Mouse (Mus musculus): ENCODE data around the gene Zfp652. TPM values are rescaled to one million over a fixed set of nuclear protein-coding genes. Genes with fewer than 3 reads are reported as not detected.

Zfp652 gene
- polyA plus RNA-seq, 1 experiment, result 40.4 TPM

- Histone ChIP-seq H3K4me3 (replicated peaks; ENCODE audit: extremely low read depth, low read depth, low read length) (no peak overlapping the region), H3K4me1 (ENCODE audit: control insufficient read depth, insufficient read depth, low read length) (peaks cover 25% of the 10 kb centered on the region)
- WGBS, result 52% methylated on average over 10 of the region's 10 CpGs
- DNase-seq, result no peak
- TF ChIP-seq CTCF (IDR thresholded peaks at IDR 0.05; ENCODE audit: insufficient read depth, low read length) (no peak), POLR2A (IDR thresholded peaks at IDR 0.05; ENCODE audit: borderline replicate concordance, extremely low read depth, low read depth, low read length) (no peak)
Observed at GRCm38 (mm10) chr11:95831276-95831619, 118.8 kb downstream of the Zfp652 start.

- WGBS, result 33% methylated on average over 15 of the region's 15 CpGs
- Histone ChIP-seq H3K4me3 (replicated peaks; ENCODE audit: extremely low read depth, low read depth, low read length) (no peak overlapping the region), H3K4me1 (ENCODE audit: control insufficient read depth, insufficient read depth, low read length) (peaks cover 28% of the 10 kb centered on the region)
- DNase-seq, result no peak
- no peak for TF ChIP-seq POLR2A (IDR thresholded peaks at IDR 0.05; ENCODE audit: borderline replicate concordance, extremely low read depth, low read depth, low read length)
- TF ChIP-seq CTCF (IDR thresholded peaks at IDR 0.05; ENCODE audit: insufficient read depth, low read length), result no peak
Observed at GRCm38 (mm10) chr11:95831641-95832040, 119.2 kb downstream of the Zfp652 start.

GRCm38 (mm10) chr11:95832129-95833005 is 119.9 kb downstream of the Zfp652 start:
- 81% methylated on average over 18 of the region's 18 CpGs for WGBS
- no peak for DNase-seq
- TF ChIP-seq POLR2A (IDR thresholded peaks at IDR 0.05; ENCODE audit: borderline replicate concordance, extremely low read depth, low read depth, low read length), result no peak
- no peak for TF ChIP-seq CTCF (IDR thresholded peaks at IDR 0.05; ENCODE audit: insufficient read depth, low read length)
- Histone ChIP-seq H3K4me3 (replicated peaks; ENCODE audit: extremely low read depth, low read depth, low read length) (no peak overlapping the region), H3K4me1 (ENCODE audit: control insufficient read depth, insufficient read depth, low read length) (peaks cover 34% of the 10 kb centered on the region)

- WGBS, result 66% methylated on average over 8 of the region's 8 CpGs
- DNase-seq, result no peak
- Histone ChIP-seq H3K4me1 (ENCODE audit: control insufficient read depth, insufficient read depth, low read length) (peaks cover 40% of the 10 kb centered on the region), H3K4me3 (replicated peaks; ENCODE audit: extremely low read depth, low read depth, low read length) (no peak overlapping the region)
- no peak for TF ChIP-seq POLR2A (IDR thresholded peaks at IDR 0.05; ENCODE audit: borderline replicate concordance, extremely low read depth, low read depth, low read length)
- no peak for TF ChIP-seq CTCF (IDR thresholded peaks at IDR 0.05; ENCODE audit: insufficient read depth, low read length)
Observed at GRCm38 (mm10) chr11:95833006-95833570, 120.6 kb downstream of the Zfp652 start.

- peaks cover 46% of the 10 kb centered on the region for H3K4me1 ChIP-seq (ENCODE audit: control insufficient read depth, insufficient read depth, low read length)
- no peak for TF ChIP-seq POLR2A (IDR thresholded peaks at IDR 0.05; ENCODE audit: borderline replicate concordance, extremely low read depth, low read depth, low read length)
- no peak for TF ChIP-seq CTCF (IDR thresholded peaks at IDR 0.05; ENCODE audit: insufficient read depth, low read length)
- WGBS, result 44% methylated on average over 18 of the region's 18 CpGs
- no peak overlapping the region for H3K4me3 ChIP-seq (replicated peaks; ENCODE audit: extremely low read depth, low read depth, low read length)
- DNase-seq, result no peak
Observed at GRCm38 (mm10) chr11:95833631-95834142, 121.2 kb downstream of the Zfp652 start.

- no peak for DNase-seq
- Histone ChIP-seq H3K4me3 (replicated peaks; ENCODE audit: extremely low read depth, low read depth, low read length) (no peak overlapping the region), H3K4me1 (ENCODE audit: control insufficient read depth, insufficient read depth, low read length) (peaks cover 46% of the 10 kb centered on the region)
- WGBS, result 14% methylated on average over 22 of the region's 22 CpGs
- TF ChIP-seq POLR2A (IDR thresholded peaks at IDR 0.05; ENCODE audit: borderline replicate concordance, extremely low read depth, low read depth, low read length), result 0 out of 2 replicates have a peak, but pooled peaks have one; percentile 16
- TF ChIP-seq CTCF (IDR thresholded peaks at IDR 0.05; ENCODE audit: insufficient read depth, low read length), result no peak
Observed at GRCm38 (mm10) chr11:95834143-95834667, 121.7 kb downstream of the Zfp652 start.

- 19% methylated on average over 15 of the region's 15 CpGs for WGBS
- peaks cover 46% of the 10 kb centered on the region for H3K4me1 ChIP-seq (ENCODE audit: control insufficient read depth, insufficient read depth, low read length)
- DNase-seq, result no peak
- no peak overlapping the region for H3K4me3 ChIP-seq (replicated peaks; ENCODE audit: extremely low read depth, low read depth, low read length)
- no peak for TF ChIP-seq CTCF (IDR thresholded peaks at IDR 0.05; ENCODE audit: insufficient read depth, low read length)
- no peak for TF ChIP-seq POLR2A (IDR thresholded peaks at IDR 0.05; ENCODE audit: borderline replicate concordance, extremely low read depth, low read depth, low read length)
Observed at GRCm38 (mm10) chr11:95834742-95835710, 122.6 kb downstream of the Zfp652 start.

GRCm38 (mm10) chr11:95835832-95836231 is 123.4 kb downstream of the Zfp652 start:
- no peak for TF ChIP-seq POLR2A (IDR thresholded peaks at IDR 0.05; ENCODE audit: borderline replicate concordance, extremely low read depth, low read depth, low read length)
- no peak for TF ChIP-seq CTCF (IDR thresholded peaks at IDR 0.05; ENCODE audit: insufficient read depth, low read length)
- 39% methylated on average over 6 of the region's 6 CpGs for WGBS
- no peak for DNase-seq
- H3K4me3 ChIP-seq (replicated peaks; ENCODE audit: extremely low read depth, low read depth, low read length), result no peak overlapping the region
- H3K4me1 ChIP-seq (ENCODE audit: control insufficient read depth, insufficient read depth, low read length), result peaks cover 46% of the 10 kb centered on the region

GRCm38 (mm10) chr11:95836433-95836832 is 124.0 kb downstream of the Zfp652 start:
- Histone ChIP-seq H3K4me3 (replicated peaks; ENCODE audit: extremely low read depth, low read depth, low read length) (no peak overlapping the region), H3K4me1 (ENCODE audit: control insufficient read depth, insufficient read depth, low read length) (peaks cover 46% of the 10 kb centered on the region)
- TF ChIP-seq CTCF (IDR thresholded peaks at IDR 0.05; ENCODE audit: insufficient read depth, low read length), result no peak
- no peak for DNase-seq
- WGBS, result 38% methylated on average over 6 of the region's 6 CpGs

Measured in lung, adult 2 months (tissue).